Mouse (Mus musculus) cerebellum, adult (tissue): Measurements from ENCODE around the gene Rap1b.

Source experiments
- ATAC-seq: cut with Nextera tagmentation; 2 replicates; pipeline ENCODE4 v1.9.2; 2017; ENCODE audit warnings: mild to moderate bottlenecking, moderate library complexity, mixed read lengths; ENCODE audit not compliant: insufficient number of reproducible peaks, low FRiP score, low TSS enrichment

The Rap1b gene

GRCm38 (mm10) chr10:117790421-117791170, 55.2 kb downstream of the Rap1b start:
- ATAC-seq = no peak

GRCm38 (mm10) chr10:117790011-117790410, 55.8 kb downstream of the Rap1b start:
- ATAC-seq = no peak

- no peak for ATAC-seq
These were observed 61.2 kb downstream of the Rap1b start for GRCm38 (mm10) chr10:117784646-117785045.

- ATAC-seq = no peak
These were observed 61.9 kb downstream of the Rap1b start for GRCm38 (mm10) chr10:117783786-117784420.

- ATAC-seq = no peak
These were observed 63.2 kb downstream of the Rap1b start for GRCm38 (mm10) chr10:117782491-117783260.

- no peak for ATAC-seq
These were observed 63.8 kb downstream of the Rap1b start for GRCm38 (mm10) chr10:117782056-117782455.

- ATAC-seq = no peak
These were observed 64.7 kb downstream of the Rap1b start for GRCm38 (mm10) chr10:117781021-117781725.

GRCm38 (mm10) chr10:117780306-117780911, 65.4 kb downstream of the Rap1b start:
- no peak for ATAC-seq

GRCm38 (mm10) chr10:117779581-117780305, 66.1 kb downstream of the Rap1b start:
- no peak for ATAC-seq

GRCm38 (mm10) chr10:117778951-117779350, 66.9 kb downstream of the Rap1b start:
- no peak for ATAC-seq

GRCm38 (mm10) chr10:117778328-117778910, 67.4 kb downstream of the Rap1b start:
- ATAC-seq = no peak

- ATAC-seq = no peak
These were observed 68.1 kb downstream of the Rap1b start for GRCm38 (mm10) chr10:117777501-117778327.

- ATAC-seq = no peak
These were observed 68.7 kb downstream of the Rap1b start for GRCm38 (mm10) chr10:117777103-117777470.

GRCm38 (mm10) chr10:117776281-117777102, 69.3 kb downstream of the Rap1b start:
- ATAC-seq = no peak

GRCm38 (mm10) chr10:117775401-117776144, 70.3 kb downstream of the Rap1b start:
- ATAC-seq = no peak

- no peak for ATAC-seq
These were observed 71.1 kb downstream of the Rap1b start for GRCm38 (mm10) chr10:117774817-117775120.
